Mouse (Mus musculus): ENCODE measurements around the gene Prdx2. TPM values are rescaled to one million over a fixed set of nuclear protein-coding genes. Genes with fewer than 3 reads are reported as not detected.

Gene Prdx2
- polyA plus RNA-seq, 1 experiment from 2014 or later: 2,114 TPM

GRCm38 (mm10) chr8:84990349-84990748, 21.0 kb downstream of the Prdx2 start, which contains the start of gene Hook2:
Gene Hook2 (plus strand): TSS chr8:84990603.
- peak; percentile 96 for DNase-seq
- peaks cover 3% of the 10 kb centered on the region; the same call in 1 of the 2 replicates for H3K27me3 ChIP-seq
- 1% methylated on average over 28 of the region's 28 CpGs for WGBS (ENCODE audit: insufficient replicate concordance)
- peak; percentile 84 for ATAC-seq (ENCODE audit: low read depth)
- H3K36me3 ChIP-seq: no peaks in the 10 kb centered on the region
- no peaks in the 10 kb centered on the region for H3K9me3 ChIP-seq (replicated peaks)
- peak within 1 kb of the TSS; percentile 90 for H3K27ac ChIP-seq
- peaks cover 54% of the 10 kb centered on the region for H3K4me1 ChIP-seq (replicated peaks)
- H3K9ac ChIP-seq: peak within 1 kb of the TSS; percentile 84
- peak within 1 kb of the TSS; percentile 70 for H3K4me3 ChIP-seq (replicated peaks)
- H3K4me2 ChIP-seq: peak within 1 kb of the TSS; percentile 95

DNA sequence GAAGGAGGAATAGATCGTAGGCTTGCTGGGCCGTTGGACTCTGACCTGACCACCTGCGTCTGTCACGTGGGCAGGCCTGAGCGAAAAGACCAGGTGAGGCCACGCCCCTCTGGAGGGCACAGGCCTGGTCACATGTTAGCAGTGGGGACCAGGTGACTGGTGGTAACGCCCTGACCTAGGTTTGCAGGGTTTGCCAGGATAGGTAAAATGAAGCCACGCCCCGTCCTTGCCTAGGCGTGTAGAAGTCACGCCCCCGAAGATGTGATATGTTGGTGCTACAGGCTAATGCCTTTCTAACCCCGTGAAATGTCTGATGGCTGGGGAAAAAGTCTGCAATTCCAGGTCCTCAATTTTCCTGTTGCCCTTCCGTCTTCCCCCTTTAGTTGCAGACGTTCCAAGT, 21.4 kb downstream of the Prdx2 start:
- peaks cover 6% of the 10 kb centered on the region; the same call in 1 of the 2 replicates for H3K27me3 ChIP-seq
- peak overlapping the region; percentile 70 for H3K4me3 ChIP-seq (replicated peaks)
- peak overlapping the region; percentile 95 for H3K4me2 ChIP-seq
- under 1% methylated on average over 15 of the region's 15 CpGs for WGBS (ENCODE audit: insufficient replicate concordance)
- peak overlapping the region; percentile 76 for H3K9ac ChIP-seq
- peak; percentile 54 for DNase-seq
- ATAC-seq (ENCODE audit: low read depth): peak; percentile 52
- peaks cover 52% of the 10 kb centered on the region for H3K4me1 ChIP-seq (replicated peaks)
- no peaks in the 10 kb centered on the region for H3K9me3 ChIP-seq (replicated peaks)
- H3K27ac ChIP-seq: peak overlapping the region; percentile 81
- no peaks in the 10 kb centered on the region for H3K36me3 ChIP-seq

DNA sequence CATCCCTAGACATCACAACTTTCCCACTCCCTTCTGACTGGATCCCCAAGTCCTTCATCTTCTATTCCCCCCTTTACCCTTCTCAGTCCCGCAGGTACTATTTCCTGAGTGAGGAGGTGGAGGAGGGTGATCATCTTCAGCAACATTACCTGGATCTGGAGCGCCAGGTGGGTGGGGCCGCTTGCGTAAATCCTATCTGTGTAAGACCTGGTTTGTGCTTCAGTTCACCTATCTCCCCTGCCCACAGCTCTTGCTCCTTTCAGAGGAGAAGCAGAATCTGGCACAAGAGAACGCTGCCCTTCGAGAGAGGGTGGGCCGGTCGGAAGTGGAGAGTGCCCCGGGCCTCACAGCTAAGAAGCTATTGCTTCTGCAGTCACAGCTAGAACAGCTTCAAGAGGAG, 25.0 kb downstream of the Prdx2 start:
- Histone ChIP-seq H3K4me2 (no peak overlapping the region), H3K27me3 (peaks cover 13% of the 10 kb centered on the region; the same call in 1 of the 2 replicates), H3K27ac (no peak overlapping the region), H3K4me3 (replicated peaks) (no peak overlapping the region), H3K9me3 (replicated peaks) (no peaks in the 10 kb centered on the region), H3K9ac (no peak overlapping the region), H3K4me1 (replicated peaks) (peaks cover 29% of the 10 kb centered on the region), H3K36me3 (no peaks in the 10 kb centered on the region)
- no peak for DNase-seq
- WGBS (ENCODE audit: insufficient replicate concordance): 82% methylated on average over 9 of the region's 9 CpGs
- ATAC-seq (ENCODE audit: low read depth): no peak

GRCm38 (mm10) chr8:84995680-84996079, 26.3 kb downstream of the Prdx2 start:
- no peak overlapping the region for H3K9ac ChIP-seq
- ATAC-seq (ENCODE audit: low read depth): no peak
- H3K9me3 ChIP-seq (replicated peaks): no peaks in the 10 kb centered on the region
- no peak overlapping the region for H3K27ac ChIP-seq
- H3K4me2 ChIP-seq: no peak overlapping the region
- H3K4me3 ChIP-seq (replicated peaks): no peak overlapping the region
- DNase-seq: no peak
- H3K36me3 ChIP-seq: no peaks in the 10 kb centered on the region
- WGBS (ENCODE audit: insufficient replicate concordance): 56% methylated on average over 25 of the region's 25 CpGs
- H3K4me1 ChIP-seq (replicated peaks): peaks cover 23% of the 10 kb centered on the region
- peaks cover 13% of the 10 kb centered on the region; the same call in 1 of the 2 replicates for H3K27me3 ChIP-seq

DNA sequence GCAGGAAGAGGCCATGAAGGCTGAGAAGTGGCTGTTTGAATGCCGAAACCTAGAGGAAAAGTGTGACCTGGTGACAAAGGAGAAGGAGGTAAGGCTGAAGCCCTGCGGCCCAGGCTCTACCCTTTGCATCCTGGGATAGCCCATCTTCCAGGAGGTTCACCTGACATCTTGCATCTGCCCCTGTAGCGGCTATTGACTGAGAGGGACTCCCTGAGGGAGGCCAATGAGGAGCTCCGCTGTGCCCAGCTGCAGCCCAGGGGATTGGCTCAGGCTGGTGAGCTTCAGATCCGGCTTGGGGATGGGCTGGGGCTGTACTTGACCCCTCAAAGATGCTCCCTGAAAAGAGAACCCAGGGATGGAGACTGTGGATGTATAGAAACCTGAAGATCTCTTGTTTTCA, 27.6 kb downstream of the Prdx2 start:
- H3K36me3 ChIP-seq: no peaks in the 10 kb centered on the region
- 82% methylated on average over 5 of the region's 5 CpGs for WGBS (ENCODE audit: insufficient replicate concordance)
- peaks cover 15% of the 10 kb centered on the region for H3K4me1 ChIP-seq (replicated peaks)
- peaks cover 13% of the 10 kb centered on the region; the same call in 1 of the 2 replicates for H3K27me3 ChIP-seq
- H3K9ac ChIP-seq: no peak overlapping the region
- ATAC-seq (ENCODE audit: low read depth) (no peak), DNase-seq (no peak)
- H3K4me3 ChIP-seq (replicated peaks): no peak overlapping the region
- no peak overlapping the region for H3K27ac ChIP-seq
- H3K9me3 ChIP-seq (replicated peaks): no peaks in the 10 kb centered on the region
- H3K4me2 ChIP-seq: no peak overlapping the region

DNA sequence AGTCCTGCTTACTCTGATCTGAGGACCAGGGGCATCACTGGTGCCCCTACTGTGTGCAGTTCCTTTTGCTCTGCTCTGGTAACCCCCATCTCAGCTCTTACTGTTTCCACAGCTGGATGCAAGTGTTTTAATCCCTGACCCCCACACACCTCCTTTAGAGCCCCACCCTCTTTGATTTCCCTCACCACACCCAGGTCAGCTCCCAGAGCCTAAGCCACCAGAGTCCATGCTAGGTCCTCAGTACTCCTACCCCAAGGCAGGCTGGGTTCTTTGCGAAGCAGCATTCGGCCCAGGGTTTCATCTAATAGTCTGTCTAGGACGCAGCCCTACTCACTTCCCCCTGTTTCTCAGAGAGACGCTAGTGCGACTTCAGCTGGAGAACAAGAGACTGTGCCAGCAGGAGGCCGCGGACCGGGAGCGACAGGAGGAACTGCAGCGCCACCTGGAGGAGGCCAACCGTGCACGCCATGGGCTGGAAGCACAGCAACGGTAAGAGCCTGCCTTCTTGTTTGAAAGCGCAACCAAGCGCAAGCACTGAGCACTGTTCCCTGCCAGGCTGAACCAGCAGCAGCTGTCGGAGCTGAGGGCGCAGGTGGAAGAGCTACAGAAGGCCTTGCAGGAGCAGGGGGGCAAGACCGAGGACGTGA, 28.4 kb downstream of the Prdx2 start:
- 6% methylated on average over 19 of the region's 19 CpGs for WGBS (ENCODE audit: insufficient replicate concordance)
- H3K4me3 ChIP-seq (replicated peaks): no peak overlapping the region
- H3K27ac ChIP-seq: no peak overlapping the region
- peak overlapping the region; percentile 50 for H3K9ac ChIP-seq
- ATAC-seq (ENCODE audit: low read depth): peak; percentile 80
- peaks cover 15% of the 10 kb centered on the region for H3K4me1 ChIP-seq (replicated peaks)
- peak overlapping the region; percentile 36 for H3K4me2 ChIP-seq
- no peaks in the 10 kb centered on the region for H3K9me3 ChIP-seq (replicated peaks)
- peaks cover 13% of the 10 kb centered on the region; the same call in 1 of the 2 replicates for H3K27me3 ChIP-seq
- H3K36me3 ChIP-seq: no peaks in the 10 kb centered on the region
- DNase-seq: peak; percentile 76

DNA sequence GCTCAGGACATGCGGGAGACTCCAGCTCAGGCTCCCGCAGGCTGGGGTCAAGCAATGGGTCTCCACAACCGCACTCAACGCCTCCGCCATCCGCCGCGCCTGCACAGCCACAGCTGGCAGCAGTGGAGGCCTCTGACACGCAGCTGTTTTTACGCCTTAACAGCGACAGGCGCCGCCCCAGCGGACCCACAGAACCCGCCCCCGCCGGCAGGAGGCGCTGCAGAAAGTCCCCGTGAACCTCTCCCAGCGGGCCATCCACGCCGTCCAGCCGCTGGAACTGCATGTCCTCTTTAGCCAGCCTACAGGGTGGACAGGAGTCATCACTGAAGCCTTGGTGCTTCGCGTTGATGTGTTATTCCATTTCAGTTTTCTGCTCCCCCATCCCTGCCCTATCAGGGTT, 38.3 kb downstream of the Prdx2 start:
- WGBS (ENCODE audit: insufficient replicate concordance): 21% methylated on average over 25 of the region's 25 CpGs
- H3K4me1 ChIP-seq (replicated peaks): peaks cover 3% of the 10 kb centered on the region; the same call in 1 of the 2 replicates
- H3K9me3 ChIP-seq (replicated peaks): no peaks in the 10 kb centered on the region
- H3K36me3 ChIP-seq: no peaks in the 10 kb centered on the region
- no peak overlapping the region for H3K27ac ChIP-seq
- DNase-seq (no peak), ATAC-seq (ENCODE audit: low read depth) (no peak)
- no peak overlapping the region for H3K9ac ChIP-seq
- no peak overlapping the region for H3K4me3 ChIP-seq (replicated peaks)
- H3K27me3 ChIP-seq: peaks cover 59% of the 10 kb centered on the region
- no peak overlapping the region for H3K4me2 ChIP-seq

DNA sequence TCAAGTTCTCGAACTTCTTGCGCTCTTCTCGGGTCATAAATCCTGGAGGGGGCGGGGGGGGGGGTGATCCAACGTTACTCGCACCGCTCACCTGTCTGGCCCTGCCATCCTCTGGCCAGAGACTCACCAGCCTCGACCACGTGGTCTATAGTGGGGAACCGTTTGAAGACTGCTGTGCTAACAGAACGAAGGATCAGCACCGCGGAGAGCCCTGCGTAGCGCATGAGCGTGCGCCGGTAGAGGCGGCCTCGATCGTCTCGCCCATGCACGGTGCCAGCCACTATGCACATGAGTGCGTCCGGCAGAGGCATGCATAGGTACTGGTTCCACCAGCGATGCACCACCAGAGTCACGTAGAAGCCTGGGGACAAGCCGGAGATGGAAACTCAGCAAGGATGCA, 41.9 kb downstream of the Prdx2 start:
- no peaks in the 10 kb centered on the region for H3K9me3 ChIP-seq (replicated peaks)
- H3K4me2 ChIP-seq: no peak overlapping the region
- peaks cover 7% of the 10 kb centered on the region; the same call in 1 of the 2 replicates for H3K4me1 ChIP-seq (replicated peaks)
- no peak overlapping the region for H3K27ac ChIP-seq
- no peak for ATAC-seq (ENCODE audit: low read depth)
- no peak for DNase-seq
- H3K36me3 ChIP-seq: no peaks in the 10 kb centered on the region
- no peak overlapping the region for H3K9ac ChIP-seq
- H3K4me3 ChIP-seq (replicated peaks): no peak overlapping the region
- WGBS (ENCODE audit: insufficient replicate concordance): 12% methylated on average over 28 of the region's 28 CpGs
- peaks cover 80% of the 10 kb centered on the region for H3K27me3 ChIP-seq

- H3K4me3 ChIP-seq (replicated peaks): peak overlapping the region; percentile 29
- no peak overlapping the region for H3K27ac ChIP-seq
- H3K9ac ChIP-seq: 0 out of 2 replicates have a peak overlapping the region, but pooled peaks have one; percentile 45
- peaks cover 13% of the 10 kb centered on the region for H3K36me3 ChIP-seq
- H3K4me2 ChIP-seq: peak overlapping the region; percentile 59
- WGBS (ENCODE audit: insufficient replicate concordance): 3% methylated on average over 25 of the region's 26 CpGs
- no peaks in the 10 kb centered on the region for H3K9me3 ChIP-seq (replicated peaks)
- H3K4me1 ChIP-seq (replicated peaks): peaks cover 4% of the 10 kb centered on the region; the same call in 1 of the 2 replicates
- DNase-seq (peak; percentile 60), ATAC-seq (ENCODE audit: low read depth) (peak; percentile 56; the same call in 1 of the 2 replicates)
- peaks cover 62% of the 10 kb centered on the region for H3K27me3 ChIP-seq
Observed at GRCm38 (mm10) chr8:85013230-85013840, 43.9 kb downstream of the Prdx2 start.

GRCm38 (mm10) chr8:85014431-85014830, 45.0 kb downstream of the Prdx2 start, which contains the start of gene Best2:
Gene Best2 (minus strand): TSS chr8:85014531.
- Histone ChIP-seq H3K4me1 (replicated peaks) (peaks cover 4% of the 10 kb centered on the region; the same call in 1 of the 2 replicates), H3K4me2 (peak within 1 kb of the TSS; percentile 59), H3K36me3 (peaks cover 24% of the 10 kb centered on the region), H3K9me3 (replicated peaks) (no peaks in the 10 kb centered on the region), H3K27me3 (peaks cover 51% of the 10 kb centered on the region), H3K27ac (no peak within 1 kb of the TSS), H3K9ac (0 out of 2 replicates have a peak within 1 kb of the TSS, but pooled peaks have one; percentile 45), H3K4me3 (replicated peaks) (peak within 1 kb of the TSS; percentile 29)
- 57% methylated on average over 2 of the region's 2 CpGs for WGBS (ENCODE audit: insufficient replicate concordance)
- no peak for ATAC-seq (ENCODE audit: low read depth)
- no peak for DNase-seq

GRCm38 (mm10) chr8:85016724-85017123, 47.3 kb downstream of the Prdx2 start:
- ATAC-seq (ENCODE audit: low read depth): no peak
- Histone ChIP-seq H3K4me2 (no peak overlapping the region), H3K9me3 (replicated peaks) (no peaks in the 10 kb centered on the region), H3K4me1 (replicated peaks) (peaks cover 4% of the 10 kb centered on the region; the same call in 1 of the 2 replicates), H3K27ac (no peak overlapping the region), H3K4me3 (replicated peaks) (no peak overlapping the region), H3K9ac (no peak overlapping the region), H3K27me3 (peaks cover 34% of the 10 kb centered on the region), H3K36me3 (peaks cover 46% of the 10 kb centered on the region)
- DNase-seq: no peak
- WGBS (ENCODE audit: insufficient replicate concordance): 59% methylated on average over 10 of the region's 10 CpGs
